Mouse (Mus musculus) c-Kit-positive CD71-positive TER-119-negative erythroid progenitor cells, embryonic 14.5 days (primary cell): ENCODE measurements around the gene Ggta1.

Source experiments
- DNase-seq: peaks from one replicate; pipeline ENCODE4 v3.0.0-alpha.2; 2013; ENCODE audit warnings: low read depth

Gene Ggta1

DNA sequence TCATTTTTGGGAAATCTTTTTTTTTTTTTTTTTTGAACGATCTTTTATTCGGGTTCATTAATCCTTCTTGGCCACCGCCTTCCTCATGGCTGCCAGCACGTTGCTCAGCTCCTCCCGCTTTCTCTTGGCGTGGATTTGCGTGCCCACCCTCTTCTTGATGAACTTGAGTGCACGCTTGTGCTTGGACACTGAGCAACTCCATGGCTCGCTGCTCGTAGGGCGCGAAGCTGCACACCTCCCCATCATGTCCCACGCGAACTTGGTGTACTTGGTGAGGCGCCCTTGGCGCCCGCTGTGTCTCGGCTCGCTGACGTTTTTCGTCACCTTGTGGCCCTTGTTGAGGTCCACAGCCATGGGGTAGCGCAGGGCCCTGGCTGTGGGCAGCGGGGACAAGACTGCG lies 28.1 kb upstream of the Ggta1 start:
- DNase-seq, result no peak

DNA sequence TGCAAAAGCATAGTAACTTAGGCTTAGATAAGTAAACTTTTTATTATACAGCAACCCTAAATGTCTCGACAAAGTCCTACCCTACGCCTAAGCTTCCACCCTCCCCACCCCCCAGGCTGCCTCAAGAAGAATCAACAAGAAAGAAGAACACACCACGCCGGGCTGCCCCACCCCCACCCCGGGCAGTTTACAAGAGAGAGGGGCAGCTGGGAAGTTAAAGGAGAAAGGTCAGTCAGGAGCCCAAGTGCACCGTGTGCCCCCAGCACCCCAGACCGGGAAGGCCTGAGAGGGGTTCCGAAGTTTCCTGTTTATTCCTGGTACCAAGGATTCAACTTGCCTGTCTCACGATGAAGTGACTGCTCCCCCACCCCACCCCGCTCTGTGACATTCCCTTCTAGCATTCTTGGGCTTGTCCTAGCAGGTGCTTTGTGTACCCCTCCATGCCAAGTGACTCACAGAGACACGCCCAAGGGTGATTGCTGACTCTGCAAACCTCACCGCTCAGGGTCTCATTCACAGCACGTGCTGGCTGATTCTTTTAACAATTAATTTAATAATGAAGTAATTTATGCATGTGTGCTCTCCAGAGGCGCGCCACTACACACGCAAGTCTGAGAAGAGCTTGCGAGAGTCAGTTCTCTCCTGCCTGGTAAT lies 27.6 kb upstream of the Ggta1 start:
- no peak for DNase-seq

DNA sequence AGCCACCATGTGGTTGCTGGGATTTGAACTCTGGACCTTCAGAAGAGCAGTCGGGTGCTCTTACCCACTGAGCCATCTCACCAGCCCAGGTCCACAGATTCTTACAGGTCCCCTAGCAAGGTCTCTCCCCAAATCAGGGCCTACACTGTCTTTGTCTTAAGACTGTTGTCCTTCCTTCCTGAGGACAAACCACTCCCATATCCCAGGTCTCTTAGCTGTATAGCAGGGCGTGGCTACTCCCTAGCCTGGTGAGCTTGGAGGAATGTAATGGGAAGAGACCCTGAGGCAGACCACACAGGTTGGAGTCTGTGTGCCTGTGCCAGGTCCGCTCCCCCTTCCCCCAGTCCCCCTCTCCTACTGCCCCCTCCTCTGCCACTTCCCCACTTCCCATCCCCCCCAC lies 24.7 kb upstream of the Ggta1 start:
- DNase-seq, result no peak

DNA sequence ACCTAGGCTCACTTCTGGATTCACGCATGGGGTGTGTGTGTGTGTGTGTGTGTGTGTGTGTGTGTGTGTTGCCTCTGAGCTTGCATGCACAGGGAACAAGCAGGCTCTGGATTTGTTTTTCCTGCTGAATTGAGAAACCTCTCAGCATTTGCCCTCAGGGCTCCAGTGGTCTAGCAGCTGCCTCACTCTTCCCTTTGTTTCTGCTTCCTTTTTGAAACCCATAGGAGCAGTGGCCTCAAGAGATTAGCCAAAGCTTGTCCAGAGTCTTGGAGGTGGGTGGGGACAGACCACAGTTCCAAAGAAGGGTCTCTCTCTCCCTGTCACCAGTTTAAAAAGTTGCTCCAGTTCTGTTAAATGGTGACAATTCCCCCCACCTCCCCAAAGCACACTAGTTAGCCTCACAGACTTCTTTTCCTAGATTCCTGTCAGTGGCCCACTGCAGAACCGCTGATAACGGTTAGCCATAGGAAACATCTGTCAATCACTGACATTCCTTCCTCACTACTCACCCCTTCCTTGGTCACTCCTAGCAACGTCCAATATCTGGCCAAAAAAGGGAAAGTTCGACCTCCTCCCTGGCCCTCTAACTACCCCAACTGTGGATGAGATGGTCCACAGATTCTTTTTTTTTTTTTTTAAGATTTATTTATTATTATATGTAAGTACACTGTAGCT lies 24.1 kb upstream of the Ggta1 start:
- DNase-seq, result no peak

DNA sequence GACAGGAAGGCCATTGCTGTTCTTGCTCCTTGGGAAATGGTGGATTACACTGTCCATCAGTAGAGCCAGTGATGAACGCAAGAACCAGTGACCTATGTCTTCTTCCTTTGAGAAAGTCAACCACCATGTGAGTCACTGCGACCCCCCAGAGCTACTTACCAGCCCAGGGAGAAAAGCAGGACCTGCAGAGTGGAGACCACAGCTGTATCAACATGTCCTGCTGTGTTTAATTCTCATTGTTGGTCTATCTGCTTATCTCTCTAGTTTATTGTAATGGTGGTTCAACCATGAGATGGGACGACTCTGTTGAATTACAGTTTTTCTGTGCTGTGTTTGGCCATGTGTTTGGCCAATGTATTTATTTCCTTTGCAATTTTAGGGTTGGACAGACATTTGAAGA lies 21.1 kb upstream of the Ggta1 start:
- no peak for DNase-seq

DNA sequence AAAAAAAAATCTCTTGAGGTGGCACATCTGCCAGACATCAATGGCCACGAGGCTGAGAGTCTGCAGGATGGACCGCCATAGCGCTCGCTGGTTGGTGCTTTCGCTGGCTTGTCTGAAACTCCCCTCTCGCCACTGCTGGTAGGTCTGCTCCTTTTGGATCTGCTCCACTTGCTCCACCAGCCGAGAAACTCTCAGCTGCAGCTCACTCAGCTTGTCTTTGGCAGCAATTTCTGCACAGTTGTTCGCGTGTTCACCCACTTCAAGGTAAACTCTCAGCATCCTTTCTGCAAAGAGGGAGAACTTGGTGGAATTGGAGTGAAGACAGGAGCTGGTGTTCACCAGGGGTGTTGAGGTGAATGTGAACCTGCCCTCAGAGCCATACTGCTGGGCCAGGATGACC lies 20.4 kb upstream of the Ggta1 start:
- no peak for DNase-seq

DNA sequence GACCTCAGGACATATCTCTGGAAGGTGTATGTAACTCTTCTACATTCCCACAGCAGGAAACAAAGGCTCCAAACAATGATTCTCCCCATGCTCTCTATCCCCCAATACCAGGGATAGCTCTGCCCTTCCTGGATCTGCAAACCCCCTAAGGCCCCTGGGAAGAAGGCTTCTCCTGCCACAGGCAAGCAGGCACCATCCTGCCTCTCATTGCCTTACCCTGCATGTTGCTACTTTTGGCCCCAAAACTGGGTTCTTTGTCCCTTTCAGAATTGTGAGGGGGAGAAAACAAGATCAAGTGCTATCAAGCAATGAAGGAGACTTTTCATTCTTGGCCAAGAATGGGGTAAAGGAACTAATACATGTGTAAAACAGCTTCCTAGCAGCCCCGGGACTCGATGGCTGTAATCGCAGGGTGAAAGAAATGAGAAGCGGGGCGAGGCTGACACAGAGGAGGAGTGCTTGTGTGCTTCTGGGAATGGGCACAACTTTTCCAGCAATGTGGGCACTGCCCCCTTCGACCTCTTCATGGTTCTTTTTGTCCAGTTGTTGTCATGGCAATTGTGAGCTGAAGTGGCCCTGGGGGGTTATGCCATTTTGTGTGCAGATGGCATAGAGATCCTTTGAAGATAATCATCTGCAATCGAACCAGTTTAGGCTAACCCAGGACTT lies 18.4 kb upstream of the Ggta1 start:
- DNase-seq, result no peak

DNA sequence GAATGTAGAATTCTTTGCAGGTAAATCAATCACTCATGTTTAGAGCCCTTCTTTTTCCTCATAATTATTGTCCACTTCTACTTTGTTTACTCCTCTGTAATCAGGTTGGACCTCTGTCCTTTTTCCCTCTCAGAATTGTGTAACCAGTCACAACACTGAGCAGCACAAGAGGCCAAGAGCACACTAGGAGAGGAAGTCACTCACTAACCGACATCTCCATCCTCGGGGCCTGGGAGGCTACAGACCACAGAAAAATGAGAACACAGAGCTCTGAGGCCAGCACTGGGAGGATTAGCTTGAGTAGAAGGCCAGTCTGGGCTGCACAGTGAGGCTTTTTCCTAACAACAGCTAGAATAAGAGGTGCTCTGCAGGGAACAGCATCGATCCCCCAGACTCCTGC lies 17.0 kb upstream of the Ggta1 start:
- no peak for DNase-seq

DNA sequence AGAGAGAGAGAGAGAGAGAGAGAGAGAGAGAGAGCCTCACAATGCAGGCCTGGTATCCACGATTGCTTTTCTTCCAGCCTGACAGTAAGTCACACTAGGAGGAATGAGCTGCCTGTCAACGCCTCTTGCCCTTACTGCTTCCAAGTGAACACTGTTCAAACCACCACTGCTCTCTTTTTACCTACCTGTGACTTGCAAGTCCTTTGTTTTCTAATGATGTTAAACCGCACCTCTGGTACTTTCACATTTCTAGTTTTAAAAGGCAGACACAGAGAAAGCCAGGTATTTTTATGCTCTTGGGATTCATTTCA lies 15.7 kb upstream of the Ggta1 start:
- no peak for DNase-seq

DNA sequence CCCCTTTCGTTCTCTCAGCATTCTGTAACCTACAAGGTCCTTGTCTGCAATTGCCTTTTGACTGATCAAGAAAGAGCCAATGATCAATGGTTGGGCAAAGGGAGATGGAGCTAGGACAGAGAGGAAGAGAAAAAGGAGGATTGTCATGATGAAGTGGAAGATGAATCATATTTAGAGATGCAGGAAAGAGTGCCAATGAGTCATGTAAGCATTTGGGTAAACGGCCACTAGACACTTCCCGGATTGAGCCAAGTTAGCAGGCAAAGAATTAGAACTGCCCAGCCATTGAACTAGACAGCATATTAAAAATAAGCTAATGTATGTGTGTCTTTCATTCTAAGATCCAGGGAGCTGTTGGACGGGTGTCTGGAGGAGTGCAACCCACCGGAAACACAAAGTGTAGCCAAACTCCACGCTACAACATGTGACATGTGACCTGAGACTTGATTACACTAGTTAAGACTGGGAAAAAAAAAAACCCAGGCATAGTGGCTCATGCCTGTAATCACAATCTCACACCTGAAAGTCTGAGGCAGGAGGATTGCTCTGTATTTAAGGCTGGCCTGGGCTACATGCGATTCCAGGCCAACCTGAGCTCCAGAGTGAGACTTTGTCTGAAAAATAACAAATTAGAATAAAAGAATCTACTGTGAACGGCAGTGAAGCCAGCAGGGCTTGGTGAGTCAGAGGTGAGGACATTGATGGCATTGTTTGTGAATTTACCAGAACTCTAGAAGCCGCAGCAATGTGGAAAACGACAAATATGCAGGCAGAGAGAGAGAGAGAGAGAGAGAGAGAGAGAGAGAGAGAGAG lies 15.2 kb upstream of the Ggta1 start:
- no peak for DNase-seq

DNA sequence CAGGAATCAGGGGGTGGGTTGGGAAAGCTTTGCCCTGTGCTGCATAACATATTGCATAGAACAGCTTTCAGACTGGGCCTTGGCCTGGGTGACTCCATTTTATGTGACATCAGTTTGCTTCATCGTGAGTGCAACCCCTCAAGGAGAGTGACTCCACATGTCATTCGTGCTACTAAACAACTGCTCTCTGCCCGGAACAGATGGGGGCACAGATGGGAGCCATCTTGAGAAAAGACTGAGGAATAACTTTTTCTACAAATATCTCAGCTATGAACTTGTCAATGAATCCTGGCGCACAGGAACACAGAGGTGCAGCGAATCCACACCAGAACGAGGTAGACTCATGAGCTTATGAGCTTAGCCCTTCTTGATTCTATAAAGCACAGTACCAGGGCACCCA lies 14.3 kb upstream of the Ggta1 start:
- no peak for DNase-seq

DNA sequence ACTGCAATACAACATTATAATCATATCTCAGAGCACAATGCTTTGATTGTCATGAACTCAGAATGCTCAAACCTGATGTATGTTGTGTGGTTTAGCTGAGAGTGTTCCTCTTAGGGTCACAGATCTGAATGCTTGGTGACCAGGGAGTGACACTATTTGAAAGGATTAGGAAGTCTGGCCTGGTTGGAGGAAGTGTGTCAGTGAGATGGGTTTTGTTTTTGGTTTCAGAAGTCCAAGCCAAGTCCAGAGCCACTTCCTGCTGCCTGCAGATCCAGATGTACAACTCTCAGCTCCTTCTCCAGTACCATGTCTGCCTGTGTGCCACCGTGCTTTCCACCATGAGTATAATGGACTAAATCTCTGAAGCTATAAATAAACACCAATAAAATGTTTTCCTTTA lies 11.9 kb upstream of the Ggta1 start:
- no peak for DNase-seq

DNA sequence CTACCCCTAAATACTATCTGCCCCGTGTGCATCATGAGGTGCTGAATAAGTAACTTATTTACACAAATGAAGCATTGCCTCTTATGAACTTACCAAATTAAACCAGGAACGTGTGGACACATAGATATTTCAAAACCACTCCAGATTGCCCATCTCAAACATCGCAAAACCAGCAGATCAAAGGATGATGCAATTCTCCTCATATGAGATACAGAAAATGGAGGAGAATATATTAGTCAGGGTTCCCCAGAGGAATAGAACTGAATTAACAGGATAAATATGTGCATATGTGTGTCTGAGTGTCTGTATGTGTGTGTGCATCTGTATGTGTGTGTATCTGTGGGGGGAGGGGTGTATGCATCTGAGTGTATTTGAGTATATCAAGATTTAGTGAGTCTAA lies 6.2 kb upstream of the Ggta1 start:
- no peak for DNase-seq

DNA sequence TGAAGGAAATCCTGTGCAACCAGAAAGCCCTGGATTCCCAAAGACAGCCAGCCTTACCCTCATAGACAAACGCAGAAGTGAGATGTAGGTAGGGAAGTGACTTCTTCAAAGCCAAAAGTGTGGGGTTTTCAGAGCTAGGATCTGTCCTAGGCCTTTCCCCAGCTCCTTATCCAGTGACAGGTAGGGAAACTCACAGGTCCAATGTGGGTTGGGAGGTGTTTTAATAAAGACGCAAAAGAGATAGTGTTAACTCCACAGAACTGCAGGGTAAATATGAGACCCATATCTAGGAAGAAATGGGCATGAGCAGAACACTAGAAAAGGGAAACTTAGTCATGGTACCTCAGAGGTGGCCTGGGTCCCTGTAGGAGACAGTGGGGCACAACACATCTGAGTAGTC lies 5.2 kb upstream of the Ggta1 start:
- DNase-seq, result no peak

DNA sequence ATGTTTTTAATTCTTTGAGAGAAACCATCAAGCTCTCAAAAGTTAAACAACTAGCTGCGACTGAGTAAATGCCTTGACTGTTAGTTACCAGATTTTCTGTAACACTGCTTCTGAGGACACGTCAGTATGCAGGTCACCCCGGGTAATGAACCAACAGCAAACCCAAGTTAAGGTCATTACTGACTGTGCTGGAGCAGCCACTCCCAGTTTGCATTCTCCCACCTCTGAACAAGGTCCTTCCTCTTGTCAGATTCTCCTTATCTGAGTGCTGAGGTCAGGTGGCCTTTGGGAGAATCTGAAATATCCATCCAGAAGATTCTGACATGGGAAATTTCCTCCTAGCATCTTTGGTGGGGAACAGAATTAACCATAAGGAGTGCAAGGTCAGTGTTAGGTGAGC lies 4.8 kb upstream of the Ggta1 start:
- DNase-seq, result no peak

DNA sequence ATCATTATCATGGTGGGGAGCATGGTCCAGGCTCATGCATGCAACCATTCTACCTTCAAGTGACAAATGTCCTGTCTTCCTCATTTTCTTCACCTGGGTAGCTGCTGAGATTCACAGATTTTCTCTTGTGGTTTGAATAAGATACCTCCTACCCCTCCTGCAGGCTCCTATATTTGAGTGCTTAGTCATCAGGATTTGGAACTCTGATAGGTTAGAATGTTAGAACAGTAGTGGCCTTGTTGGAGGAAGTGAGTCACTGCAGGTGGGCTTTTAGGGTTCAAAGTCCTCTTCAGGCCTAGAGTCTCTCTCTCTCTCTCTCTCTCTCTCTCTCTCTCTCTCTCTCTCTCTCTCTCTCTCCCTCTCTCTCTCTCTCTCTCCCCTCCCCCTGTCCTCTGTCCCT lies 2.6 kb upstream of the Ggta1 start:
- no peak for DNase-seq

DNA sequence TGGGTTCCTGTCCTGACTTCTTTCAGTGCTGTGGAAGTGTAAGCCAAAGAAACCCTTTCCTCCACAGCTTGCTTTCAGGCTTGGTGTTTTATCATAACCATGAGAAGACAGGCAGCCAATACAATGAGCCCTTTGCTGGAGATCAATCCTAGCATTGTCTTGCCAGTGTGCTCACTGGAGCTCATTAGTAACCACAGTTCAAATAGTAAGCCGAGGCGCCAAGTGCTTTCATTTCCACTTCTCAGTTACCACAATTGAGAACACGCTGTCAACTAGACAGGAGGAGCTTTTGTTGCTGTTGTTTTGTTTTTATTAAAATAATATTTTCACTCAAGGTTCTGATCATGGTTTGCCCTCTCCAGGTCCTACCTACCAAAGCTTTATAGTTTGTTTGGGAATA lies 1.5 kb upstream of the Ggta1 start:
- no peak for DNase-seq

DNA sequence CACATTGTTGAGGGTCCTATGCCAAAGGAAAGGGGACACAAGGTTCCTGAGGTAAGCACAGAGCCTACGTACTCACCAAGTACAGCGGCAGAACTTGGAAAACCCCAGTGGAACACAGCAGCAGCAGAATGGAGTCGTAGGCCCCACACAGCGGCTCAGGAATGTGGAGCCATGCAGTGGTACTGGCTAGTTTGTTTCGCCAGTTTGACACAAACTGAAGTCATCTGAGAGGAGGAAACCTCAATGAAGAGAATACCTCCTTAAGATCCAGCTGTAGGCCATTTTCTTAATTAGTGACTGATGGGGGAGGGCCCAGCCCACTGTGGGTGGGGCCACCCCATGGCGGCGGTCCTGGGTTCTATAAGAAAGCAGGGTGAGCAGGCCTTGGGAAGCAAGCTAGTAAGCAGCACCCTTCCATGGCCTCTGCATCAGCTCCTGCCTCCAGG lies 1.1 kb upstream of the Ggta1 start:
- no peak for DNase-seq

DNA sequence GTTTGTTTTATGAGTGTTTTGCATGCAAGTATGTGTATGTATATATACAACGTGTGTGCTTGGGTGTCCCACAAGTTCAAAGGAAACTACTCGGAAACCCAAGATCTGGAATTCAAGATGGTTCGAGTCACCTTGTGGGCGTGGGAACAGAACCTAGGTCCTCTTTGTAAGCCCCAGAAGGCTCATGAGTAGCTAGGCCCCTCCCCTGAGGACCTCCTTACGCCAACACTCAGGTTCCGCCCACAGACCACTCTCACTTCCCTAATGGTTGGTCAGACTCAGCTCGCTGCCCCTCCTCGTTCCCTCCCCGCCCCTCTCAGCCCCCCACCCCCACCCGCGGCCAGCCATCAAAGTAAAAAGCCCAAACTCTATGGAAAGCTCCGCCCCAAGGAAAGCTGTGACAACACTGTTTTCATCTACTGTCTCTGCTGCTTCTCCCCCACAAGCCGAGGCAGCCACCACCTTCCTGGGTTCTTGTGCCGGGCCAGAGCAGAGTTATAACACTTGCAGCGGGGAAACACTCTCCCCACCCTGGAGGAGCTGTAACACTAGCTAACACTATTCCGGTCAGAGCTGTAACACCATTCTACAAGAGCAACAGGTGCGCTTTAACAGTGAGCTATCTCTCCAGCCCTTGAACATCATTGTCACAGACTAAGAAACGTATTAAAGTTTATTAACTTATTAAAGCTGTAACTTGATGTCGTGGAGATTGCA lies 499 bp upstream of the Ggta1 start:
- peak; percentile 85 for DNase-seq

DNA sequence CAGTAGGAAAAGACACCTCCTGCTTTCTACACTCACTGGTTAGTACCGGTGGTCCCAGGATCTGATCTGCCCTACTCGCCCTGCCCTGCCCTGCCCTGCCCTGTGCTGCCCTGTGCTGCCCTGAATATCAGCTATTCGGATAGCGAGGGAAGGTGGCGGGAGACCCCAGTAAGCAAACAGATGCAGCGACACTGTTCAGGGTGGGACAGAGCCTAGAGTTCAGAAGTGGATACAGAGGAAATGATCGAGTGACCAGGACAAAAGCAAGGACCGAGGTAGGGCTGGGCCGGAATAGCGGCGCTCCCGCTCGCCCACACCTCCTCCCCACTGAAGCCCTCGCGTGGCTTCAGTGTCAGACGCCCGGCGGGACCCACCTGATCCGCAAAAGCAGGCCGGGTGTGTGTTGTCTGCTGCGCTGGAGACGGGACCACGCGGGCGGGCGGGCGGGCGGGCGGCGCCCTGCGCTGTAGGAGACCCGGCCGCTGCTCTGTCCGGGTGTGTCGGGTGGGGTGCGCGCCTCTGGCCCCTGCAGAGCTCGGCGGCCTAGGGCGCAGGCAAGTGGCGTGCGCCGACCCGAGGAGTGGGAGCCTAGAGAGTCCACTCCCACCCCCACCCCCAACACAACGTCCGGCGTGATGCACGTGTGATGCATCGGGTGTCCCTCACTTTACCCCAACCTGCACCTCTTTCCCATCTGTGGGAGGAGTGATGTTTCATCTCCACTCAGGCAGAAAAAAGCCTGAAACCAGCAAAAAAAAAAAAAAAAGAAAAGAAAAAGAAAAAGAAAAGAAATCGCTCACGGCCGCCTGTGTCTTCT lies 852 bp downstream of the Ggta1 start:
- DNase-seq, result no peak
